Comparison of ENCODE assay signal across 8 mouse cellular contexts in the genomic region with DNA sequence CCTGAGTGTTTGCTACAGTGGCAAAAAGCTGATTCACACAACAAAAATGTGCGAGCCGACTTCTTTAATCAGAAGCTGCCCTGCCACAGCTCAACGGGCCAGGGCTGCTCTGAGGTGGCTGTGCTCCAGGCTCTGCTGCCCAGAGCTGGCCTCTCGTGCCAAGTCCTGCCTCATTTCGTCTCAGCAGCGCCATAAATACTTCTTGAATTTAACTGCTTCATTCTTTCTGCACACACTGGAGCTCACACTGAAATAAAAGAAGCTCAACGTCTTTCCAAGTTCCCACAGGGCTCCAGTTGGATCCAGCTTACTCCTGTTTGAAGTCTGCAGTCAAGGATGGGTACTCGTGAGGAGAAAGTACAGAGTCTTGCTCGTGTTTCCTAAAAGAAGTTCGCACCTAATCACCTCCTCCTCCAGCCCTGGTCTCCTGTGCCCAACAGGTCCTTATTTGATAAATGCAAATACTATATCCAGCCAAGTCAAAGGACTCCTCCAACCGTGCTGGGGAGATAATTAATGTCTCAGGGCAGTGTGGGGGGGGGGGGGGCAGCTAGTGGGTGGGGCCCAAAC.
DNase-seq lines count a peak whose midpoint lies in the region; ATAC-seq lines count a peak whose summit lies in the region.

No protein-coding gene starts in this region.

- H3K4me1 ChIP-seq in heart, embryonic 16.5 days (ENCODE audit: control insufficient read depth, insufficient read depth, low read length), result peaks cover 20% of the 10 kb centered on the region
- peaks cover 48% of the 10 kb centered on the region for H3K4me1 ChIP-seq in liver, embryonic 12.5 days
- peaks cover 28% of the 10 kb centered on the region for H3K4me1 ChIP-seq in neural tube, embryonic 15.5 days

- H3K4me2 ChIP-seq in heart, embryonic 16.5 days (ENCODE audit: low read depth, low read length), result peak overlapping the region; percentile 8
- H3K4me2 ChIP-seq in liver, embryonic 12.5 days, result 0 out of 2 replicates have a peak overlapping the region, but pooled peaks have one; percentile 7
- peak overlapping the region; percentile 33; the same call in 1 of the 2 replicates for H3K4me2 ChIP-seq in neural tube, embryonic 15.5 days

- H3K27me3 ChIP-seq in heart, embryonic 16.5 days (ENCODE audit: control insufficient read depth, insufficient read depth, low read length), result no peaks in the 10 kb centered on the region
- no peaks in the 10 kb centered on the region for H3K27me3 ChIP-seq in liver, embryonic 12.5 days (replicated peaks)
- no peaks in the 10 kb centered on the region for H3K27me3 ChIP-seq in neural tube, embryonic 15.5 days (replicated peaks)

- H3K36me3 ChIP-seq in heart, embryonic 16.5 days (ENCODE audit: control insufficient read depth, insufficient read depth), result no peaks in the 10 kb centered on the region
- no peaks in the 10 kb centered on the region for H3K36me3 ChIP-seq in liver, embryonic 12.5 days
- H3K36me3 ChIP-seq in neural tube, embryonic 15.5 days, result no peaks in the 10 kb centered on the region

- H3K27ac ChIP-seq in heart, embryonic 16.5 days (ENCODE audit: low read length), result peak overlapping the region; percentile 76
- peak overlapping the region; percentile 51 for H3K27ac ChIP-seq in liver, embryonic 12.5 days
- peak overlapping the region; percentile 79 for H3K27ac ChIP-seq in neural tube, embryonic 15.5 days (replicated peaks)

- no peak overlapping the region for H3K4me3 ChIP-seq in heart, embryonic 16.5 days (ENCODE audit: low read length)
- no peak overlapping the region for H3K4me3 ChIP-seq in liver, embryonic 12.5 days
- no peak overlapping the region for H3K4me3 ChIP-seq in neural tube, embryonic 15.5 days (replicated peaks)

- ATAC-seq in heart, embryonic 16.5 days (replicated peaks; ENCODE audit: extremely low read depth, insufficient read depth, low FRiP score), result peak; percentile 79
- peak; percentile 66 for ATAC-seq in liver, embryonic 12.5 days
- peak; percentile 75 for ATAC-seq in neural tube, embryonic 15.5 days (ENCODE audit: low FRiP score)

- whole genome bisulfite sequencing in heart, embryonic 16.5 days, result 18% methylated on average over 11 of the region's 11 CpGs
- 36% methylated on average over 11 of the region's 11 CpGs for WGBS in liver, embryonic 12.5 days (ENCODE audit: insufficient replicate concordance)
- WGBS in neural tube, embryonic 15.5 days, result 16% methylated on average over 11 of the region's 11 CpGs

- DNase-seq in urinary bladder, postnatal 25 days (ENCODE audit: low spot score), result peak; percentile 39
- DNase-seq in urinary bladder, adult 2 months (ENCODE audit: low spot score), result no peak
- DNase-seq in fibroblast of lung, adult 2 months (ENCODE audit: low read depth), result peak; percentile 94
- peak; percentile 80 for DNase-seq in kidney, postnatal 14 days
- no peak for DNase-seq in B cell, adult 2 months

- H3K9me3 ChIP-seq in heart, embryonic 16.5 days (replicated peaks; ENCODE audit: control insufficient read depth, low read length), result no peaks in the 10 kb centered on the region; the same call in 1 of the 2 replicates
- peaks cover 5% of the 10 kb centered on the region; the same call in 1 of the 2 replicates for H3K9me3 ChIP-seq in liver, embryonic 12.5 days (replicated peaks)
- 0 out of 2 replicates have a peak, but pooled peaks cover 3% of the 10 kb centered on the region for H3K9me3 ChIP-seq in neural tube, embryonic 15.5 days (replicated peaks)

- H3K9ac ChIP-seq in heart, embryonic 16.5 days (ENCODE audit: low read length), result no peak overlapping the region
- peak overlapping the region; percentile 22; the same call in 1 of the 2 replicates for H3K9ac ChIP-seq in liver, embryonic 12.5 days
- H3K9ac ChIP-seq in neural tube, embryonic 15.5 days (replicated peaks), result no peak overlapping the region

Comparison
In these comparisons a context has a peak if more than half of its experiments do, and no peak if none do; other contexts are left out.
1. DNase-seq: peak in urinary bladder, postnatal 25 days (single experiment), fibroblast of lung, adult 2 months (single experiment) and kidney, postnatal 14 days (single experiment); none in urinary bladder, adult 2 months (single experiment) and B cell, adult 2 months (0 of 2).
2. Peak in every context shown above with its lines, with median percentiles within 50 percentile points of each other: ATAC-seq, H3K27ac ChIP-seq and H3K4me2 ChIP-seq.